Mouse (Mus musculus) lung, postnatal 14 days (tissue): ENCODE results near the gene Slc29a1.

Experiments
- DNase-seq: peaks from one replicate; pipeline ENCODE4 v3.0.0; 2021

Gene Slc29a1

DNA sequence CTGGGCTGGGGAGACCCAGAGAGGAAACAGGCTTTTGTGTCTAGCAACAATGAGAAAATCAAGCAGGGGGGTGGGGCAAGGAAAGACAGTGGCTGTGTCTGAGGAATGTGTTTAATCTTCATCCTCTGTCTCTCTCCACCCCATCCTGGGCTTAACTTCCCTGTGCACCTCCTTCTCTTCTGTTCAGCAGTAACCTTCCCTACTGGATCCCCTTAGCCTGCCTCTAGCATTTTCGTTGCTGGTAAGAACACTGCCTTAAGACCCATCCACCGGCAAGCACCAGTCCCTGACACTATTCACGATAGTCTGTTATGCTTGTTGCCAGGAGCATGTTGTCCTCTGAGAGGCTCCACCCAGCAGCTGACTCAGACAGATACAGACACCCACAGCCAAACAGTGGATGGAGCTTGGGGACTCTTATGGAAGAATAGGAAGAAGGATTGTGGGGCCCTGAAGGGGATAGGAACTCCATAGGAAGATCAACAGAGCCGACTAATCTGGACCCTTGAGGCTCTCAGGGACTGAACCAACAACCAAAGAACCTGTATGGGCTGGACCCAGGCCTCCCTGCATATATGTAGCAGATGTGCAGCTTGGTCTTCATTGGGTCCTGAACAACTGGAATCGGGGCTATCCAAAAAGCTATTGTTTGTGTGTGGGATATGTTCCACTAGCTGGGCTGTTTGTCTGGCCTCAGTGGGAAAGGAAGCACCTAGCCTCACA, 10.9 kb upstream of the Slc29a1 start:
- peak; percentile 51 for DNase-seq

GRCm38 (mm10) chr17:45608396-45608795, 9.0 kb upstream of the Slc29a1 start:
- DNase-seq = no peak

DNA sequence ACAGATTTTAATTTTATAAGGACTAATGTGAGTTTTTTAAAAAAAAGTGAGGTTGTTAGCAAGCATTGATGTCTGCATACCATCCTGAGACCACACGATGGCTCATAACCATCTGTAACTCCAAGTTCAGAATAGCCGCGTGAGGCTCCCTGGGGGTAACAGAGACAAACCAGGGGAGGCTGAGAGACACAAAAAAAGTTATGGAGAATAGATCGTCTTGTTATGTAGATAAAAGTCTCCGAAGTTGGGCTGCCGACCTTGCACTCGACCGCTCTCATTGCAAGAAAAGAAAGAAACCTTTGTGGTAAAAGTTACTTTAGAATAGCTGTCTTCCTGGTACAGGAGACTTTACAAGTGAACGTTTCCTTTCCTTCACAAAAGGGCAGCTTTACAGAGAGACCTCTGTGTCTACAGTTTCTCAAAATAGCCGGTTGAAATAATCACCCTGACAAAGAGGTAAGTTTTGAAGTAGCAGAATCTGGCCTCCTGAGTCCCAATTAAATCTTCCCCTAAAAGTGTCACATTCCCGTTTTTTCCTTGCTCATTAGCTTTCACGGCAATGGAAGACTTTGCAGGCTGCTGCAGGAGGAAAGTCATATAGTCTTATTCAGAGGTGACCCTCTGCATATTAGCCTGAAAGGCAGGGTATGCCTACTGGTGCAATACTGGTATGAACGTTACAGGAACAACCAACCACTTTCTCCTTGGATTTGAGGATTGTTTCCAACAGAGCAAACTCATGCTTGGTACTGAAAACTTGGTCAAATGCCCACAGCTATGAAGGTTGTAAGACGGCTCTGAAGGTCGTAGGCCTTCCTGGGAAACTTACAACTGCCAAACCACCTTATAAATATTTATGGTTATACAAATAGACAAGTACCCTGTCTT, 7.8 kb upstream of the Slc29a1 start:
- DNase-seq = no peak

GRCm38 (mm10) chr17:45602984-45603383, 3.6 kb upstream of the Slc29a1 start:
- no peak for DNase-seq

- no peak for DNase-seq
These were observed 2.5 kb upstream of the Slc29a1 start, which contains the start of gene Mymx for GRCm38 (mm10) chr17:45601877-45602304. Gene Mymx (minus strand): TSS chr17:45602102.

GRCm38 (mm10) chr17:45601325-45601724, 1.9 kb upstream of the Slc29a1 start:
- DNase-seq = no peak

- DNase-seq = no peak
These were observed 861 bp upstream of the Slc29a1 start for GRCm38 (mm10) chr17:45600267-45600666.

DNA sequence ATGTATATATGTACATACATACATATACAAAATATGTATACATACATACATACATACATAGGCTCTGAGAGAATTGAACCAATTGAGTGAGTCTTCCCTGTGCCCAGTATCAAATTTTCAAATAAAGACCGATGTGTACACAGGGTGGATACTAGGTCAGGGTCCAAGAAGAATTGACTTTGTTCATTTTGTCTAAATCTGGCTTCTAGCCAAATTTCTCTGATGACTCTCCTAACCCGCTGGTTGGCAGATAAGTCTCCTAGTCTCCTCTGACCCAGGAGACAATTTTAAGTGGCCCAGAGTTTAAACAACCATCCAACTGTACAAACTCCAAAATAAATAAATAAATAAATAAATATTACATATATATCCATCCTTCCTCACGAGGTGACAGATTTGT, 515 bp downstream of the Slc29a1 start:
- no peak for DNase-seq

DNA sequence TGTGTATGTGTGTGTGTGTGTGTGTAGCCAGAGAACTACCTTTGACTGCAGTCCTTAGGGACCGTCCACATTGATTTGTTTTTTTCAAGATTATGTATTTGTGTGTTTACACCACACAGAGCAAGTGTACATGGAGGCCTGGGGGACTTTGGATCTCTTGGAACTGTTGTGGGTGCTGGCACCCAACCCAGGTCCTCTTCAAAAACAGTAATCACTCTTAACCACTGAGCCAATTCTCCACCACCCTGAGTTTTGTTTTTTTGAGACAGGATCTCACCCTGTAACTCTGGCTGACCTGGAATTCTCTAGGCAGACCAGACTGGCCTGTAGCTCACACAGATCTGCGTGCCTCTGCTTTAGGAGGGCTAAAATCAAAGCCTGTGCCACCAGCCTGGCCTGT, 1.0 kb downstream of the Slc29a1 start:
- no peak for DNase-seq

- no peak for DNase-seq
These were observed 1.6 kb downstream of the Slc29a1 start for GRCm38 (mm10) chr17:45597787-45598186.

GRCm38 (mm10) chr17:45596631-45597396, 2.6 kb downstream of the Slc29a1 start:
- peak; percentile 83 for DNase-seq

GRCm38 (mm10) chr17:45595736-45596390, 3.5 kb downstream of the Slc29a1 start:
- no peak for DNase-seq

GRCm38 (mm10) chr17:45594881-45595735, 4.3 kb downstream of the Slc29a1 start:
- peak; percentile 82 for DNase-seq

- DNase-seq = no peak
These were observed 5.2 kb downstream of the Slc29a1 start for GRCm38 (mm10) chr17:45594195-45594594.

- no peak for DNase-seq
These were observed 5.9 kb downstream of the Slc29a1 start for GRCm38 (mm10) chr17:45593479-45593878.

GRCm38 (mm10) chr17:45592606-45593431, 6.6 kb downstream of the Slc29a1 start:
- DNase-seq = peak; percentile 57

DNA sequence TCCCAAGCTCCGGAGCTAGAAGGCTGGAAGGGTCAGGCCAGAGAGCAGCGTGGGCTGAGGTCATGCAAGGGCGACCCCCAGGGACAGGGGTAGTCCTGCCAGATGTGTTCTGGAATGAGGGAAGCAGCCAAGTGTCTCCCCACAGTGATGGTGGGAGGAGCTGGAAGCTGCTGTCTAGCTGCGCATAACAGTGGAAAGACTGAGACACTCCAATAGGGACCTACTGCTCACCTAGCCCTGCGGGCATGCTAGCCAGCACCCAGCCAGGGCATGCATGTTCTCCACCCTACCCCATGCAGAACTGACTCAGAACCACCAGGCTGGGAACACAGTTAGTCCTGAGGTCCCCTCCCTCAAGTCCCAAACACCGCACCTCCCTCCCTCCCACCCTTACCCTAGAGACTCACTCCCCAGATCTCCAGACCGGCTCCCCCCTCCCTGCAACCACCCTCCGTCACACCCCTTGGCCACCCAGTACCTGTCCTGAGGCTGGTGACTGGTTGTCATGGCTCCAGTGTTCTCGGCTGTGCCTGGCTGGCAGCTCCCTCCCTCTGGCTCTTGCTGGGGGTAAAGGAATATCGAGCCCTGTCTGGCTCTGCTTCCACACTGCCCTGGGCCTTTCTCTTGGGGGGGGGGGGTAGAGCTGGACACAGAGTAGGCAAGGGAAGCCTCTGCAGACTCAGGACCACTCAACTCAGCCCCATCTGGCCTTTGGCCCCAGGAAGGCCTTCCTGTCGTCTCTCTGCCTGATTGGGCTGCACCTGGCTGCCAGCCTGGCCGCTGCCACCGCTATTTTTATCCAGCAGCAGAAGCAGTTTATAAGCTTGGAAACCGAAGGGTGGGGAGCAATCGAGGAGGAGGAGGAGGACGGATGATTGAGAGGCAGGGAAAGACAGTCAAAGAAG, 7.5 kb downstream of the Slc29a1 start:
- DNase-seq = no peak

DNA sequence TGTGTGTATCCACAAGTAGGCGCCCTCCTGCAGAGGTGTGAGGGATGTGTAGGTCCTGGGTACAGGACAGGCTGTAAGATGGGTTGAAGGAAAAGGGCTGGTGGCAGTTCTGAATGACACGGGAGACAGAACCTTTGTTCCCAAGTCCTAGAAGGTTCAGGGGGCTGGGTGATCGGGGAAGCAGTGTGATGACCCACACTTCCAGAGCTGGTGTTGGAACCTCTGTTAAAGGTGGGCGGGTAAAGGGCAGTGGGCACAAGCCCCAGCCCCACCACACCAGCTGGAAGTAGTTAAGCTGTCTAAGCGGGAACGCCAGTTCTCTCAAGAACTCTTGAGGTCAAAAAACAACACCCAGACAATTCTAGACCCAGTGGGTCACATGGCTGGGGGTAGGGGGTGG, 9.0 kb downstream of the Slc29a1 start:
- no peak for DNase-seq

GRCm38 (mm10) chr17:45589844-45590243, 9.6 kb downstream of the Slc29a1 start:
- no peak for DNase-seq

- DNase-seq = no peak
These were observed 10.2 kb downstream of the Slc29a1 start for GRCm38 (mm10) chr17:45589236-45589635.
